Mouse (Mus musculus) forebrain, embryonic 14.5 days (tissue): ENCODE data around the gene Gm31371. TPM values are rescaled to one million over a fixed set of nuclear protein-coding genes. Genes with fewer than 3 reads are reported as not detected.
"Not testable (repeated sequence)": the region's sequence is repeated elsewhere in the genome, so short reads cannot be mapped to it uniquely, and the experiment has no call there.

Experiments used
- ATAC-seq: fragments of 200-750 bp; cut with Nextera tagmentation; 2 replicates; pipeline ENCODE4 v1.8.0; 2017; ENCODE audit warnings: mild to moderate bottlenecking, moderate library complexity
- DNase-seq: peaks from one replicate; pipeline ENCODE4 v3.0.0-alpha.2; 2015; ENCODE audit warnings: low spot score
- H3K27ac ChIP-seq: fragments of 300-500 bp; sonication (generic); 2 replicates; pipeline ENCODE4 v1.5.1; 2014; ENCODE audit warnings: low read depth, mild to moderate bottlenecking, control low read depth, low read length, moderate library complexity
- H3K27me3 ChIP-seq: fragments of 300-500 bp; sonication (generic); replicated peaks from 2 replicates; pipeline ENCODE4 v1.6.1; 2014; ENCODE audit warnings: low read length, control low read depth, mixed read lengths; ENCODE audit not compliant: control insufficient read depth, insufficient read depth
- H3K36me3 ChIP-seq: fragments of 300-500 bp; sonication (generic); 2 replicates; pipeline ENCODE4 v1.6.1; 2014; ENCODE audit warnings: low read length, control low read depth; ENCODE audit not compliant: control insufficient read depth, insufficient read depth
- H3K4me1 ChIP-seq: fragments of 300-500 bp; sonication (generic); 2 replicates; pipeline ENCODE4 v1.6.1; 2014; ENCODE audit warnings: antibody characterized with exemption, low read length, control low read depth; ENCODE audit not compliant: control insufficient read depth, insufficient read depth
- H3K4me2 ChIP-seq: fragments of 300-500 bp; sonication (generic); 2 replicates; pipeline ENCODE4 v1.6.1; 2014; ENCODE audit warnings: mild to moderate bottlenecking, control low read depth, low read length
- H3K4me3 ChIP-seq: fragments of 300-500 bp; sonication (generic); 2 replicates; pipeline ENCODE4 v1.5.1; 2014; ENCODE audit warnings: low read depth, low read length, control low read depth
- H3K9ac ChIP-seq: fragments of 300-500 bp; sonication (generic); 2 replicates; pipeline ENCODE4 v1.6.1; 2014; ENCODE audit warnings: mild to moderate bottlenecking, low read length, control low read depth, moderate library complexity
- H3K9me3 ChIP-seq: fragments of 300-500 bp; sonication (generic); replicated peaks from 2 replicates; pipeline ENCODE4 v1.6.1; 2016; ENCODE audit warnings: low read length, control low read depth, mixed read lengths; ENCODE audit not compliant: control insufficient read depth
- WGBS: fragments of 180-500 bp; shearing (Covaris S2); extraction: QIAGEN DNeasy Blood & Tissue Kit; methylation state at CpG from one replicate; pipeline ENCODE4 v1.1.7; 2014; 5-methylcytosine and 5-hydroxymethylcytosine counted together
- polyA plus RNA-seq: library from polyadenylated mRNA; unstranded; fragments of >200 nt; fragmentation: Nextera tagmentation; extraction: Ambion mirVana; gene quantifications from 2 replicates; pipeline ENCODE4 v1.2.1, GENCODE M21; 2014

The Gm31371 gene
- polyA plus RNA-seq, 1 experiment from 2014 or later, result not detected

GRCm38 (mm10) chr8:19975237-19975636 lies 72.0 kb downstream of the Gm31371 start:
- not testable (repeated sequence) for ATAC-seq, H3K9me3 ChIP-seq

More at GRCm38 (mm10) chr8:19975237-19975636, 72.0 kb downstream of the Gm31371 start:
- H3K27ac ChIP-seq, H3K4me2 ChIP-seq, H3K36me3 ChIP-seq, H3K27me3 ChIP-seq, H3K9ac ChIP-seq, DNase-seq, H3K4me1 ChIP-seq, H3K4me3 ChIP-seq: not testable (repeated sequence)
- WGBS, result 87% methylated on average over 6 of the region's 6 CpGs

Other genes with a start within 250 kb of the Gm31371 start
- not detected in 2 replicates for gene 4930467E23Rik, start 173.8 kb upstream of the Gm31371 start, polyA plus RNA-seq